Mouse (Mus musculus) kidney, adult 2 months (tissue): ENCODE measurements at regions not wholly inside any gene's neighbourhood (a gene's known extent, or its start where the extent isn't known, plus 50 kb on each side); places are given as distances from the start of the nearest gene placed in this dataset.

Experiments
- DNase-seq: peaks from one replicate; pipeline ENCODE4 v3.0.0; 2021
- H3K27ac ChIP-seq: fragments of 200-500 bp; 2 replicates; pipeline ENCODE4 v1.5.1; 2012; ENCODE audit warnings: low read depth, low read length, control low read depth, inconsistent platforms; ENCODE audit not compliant: insufficient read depth
- H3K27me3 ChIP-seq: fragments of 200-500 bp; replicated peaks from 2 replicates; pipeline ENCODE4 v1.6.1; 2012; ENCODE audit warnings: mild to moderate bottlenecking, moderate library complexity, low read length, inconsistent platforms; ENCODE audit not compliant: control insufficient read depth, insufficient read depth
- H3K36me3 ChIP-seq: fragments of 200-500 bp; 2 replicates; pipeline ENCODE4 v1.6.1; 2012; ENCODE audit warnings: mild to moderate bottlenecking, moderate library complexity, low read length, inconsistent platforms; ENCODE audit not compliant: control insufficient read depth, insufficient read depth
- H3K4me1 ChIP-seq: fragments of 200-500 bp; 2 replicates; pipeline ENCODE4 v1.6.1; 2011; ENCODE audit warnings: low read length; ENCODE audit not compliant: control insufficient read depth, insufficient read depth
- H3K4me3 ChIP-seq: fragments of 200-500 bp; 2 replicates; pipeline ENCODE4 v1.5.1; 2011; ENCODE audit warnings: mild to moderate bottlenecking, low read depth, low read length, control low read depth; ENCODE audit not compliant: insufficient read depth
- CTCF ChIP-seq: fragments of 200-500 bp; conservative IDR thresholded peaks from 2 replicates; pipeline ENCODE4 v1.5.1; 2011; ENCODE audit warnings: low read depth, mild to moderate bottlenecking, control low read depth, low read length, moderate library complexity, mixed read lengths; ENCODE audit not compliant: insufficient read depth, insufficient read length
- POLR2A ChIP-seq: fragments of 200-500 bp; IDR thresholded peaks from one replicate; pipeline ENCODE4 v1.6.1; 2011; ENCODE audit warnings: low read depth, low read length, control low read depth
- WGBS: fragments of 180-500 bp; shearing (Covaris S2); methylation state at CpG from one replicate; pipeline ENCODE4 v1.1.7; 2018; 5-methylcytosine and 5-hydroxymethylcytosine counted together

GRCm38 (mm10) chr15:96929788-96930187 is 126.0 kb downstream of the Slc38a4 start:
- H3K4me3 ChIP-seq, result no peak overlapping the region
- WGBS, result 81% methylated on average over 4 of the region's 4 CpGs
- H3K36me3 ChIP-seq, result no peaks in the 10 kb centered on the region
- H3K27ac ChIP-seq, result no peak overlapping the region
- TF ChIP-seq CTCF (no peak), POLR2A (no peak)
- no peaks in the 10 kb centered on the region for H3K27me3 ChIP-seq
- no peak for DNase-seq
- no peaks in the 10 kb centered on the region for H3K4me1 ChIP-seq

DNA sequence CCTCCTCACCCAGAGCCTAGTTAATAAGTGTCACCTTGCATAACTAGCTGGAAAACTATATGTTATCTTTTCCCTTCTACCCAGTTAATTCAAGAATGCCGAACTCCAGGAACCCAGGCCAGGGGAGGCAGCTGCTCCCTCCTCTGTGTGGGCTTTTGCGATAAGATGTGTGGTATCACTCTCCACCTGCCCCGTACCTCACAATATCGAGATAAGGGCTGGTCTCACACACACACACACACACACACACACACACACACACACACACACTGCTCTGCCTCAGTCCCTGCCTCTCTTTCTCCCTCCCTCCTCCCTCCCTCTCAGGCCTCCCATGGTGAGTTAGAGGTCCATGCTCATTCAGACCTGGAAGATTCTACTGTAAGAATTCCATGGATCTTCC is 127.1 kb downstream of the Slc38a4 start:
- no peaks in the 10 kb centered on the region for H3K4me1 ChIP-seq
- DNase-seq, result no peak
- H3K36me3 ChIP-seq, result no peaks in the 10 kb centered on the region
- H3K27me3 ChIP-seq, result no peaks in the 10 kb centered on the region
- WGBS, result 68% methylated on average over 4 of the region's 4 CpGs
- no peak overlapping the region for H3K4me3 ChIP-seq
- no peak overlapping the region for H3K27ac ChIP-seq
- TF ChIP-seq CTCF (no peak), POLR2A (no peak)

- no peak for DNase-seq
- TF ChIP-seq POLR2A (no peak), CTCF (no peak)
- Histone ChIP-seq H3K4me1 (no peaks in the 10 kb centered on the region), H3K27me3 (no peaks in the 10 kb centered on the region), H3K4me3 (no peak overlapping the region), H3K27ac (no peak overlapping the region), H3K36me3 (no peaks in the 10 kb centered on the region)
- 93% methylated on average over 4 of the region's 4 CpGs for WGBS
Measured at GRCm38 (mm10) chr15:96927674-96928073, 128.1 kb downstream of the Slc38a4 start.

- H3K27me3 ChIP-seq, result no peaks in the 10 kb centered on the region
- H3K36me3 ChIP-seq, result no peaks in the 10 kb centered on the region
- H3K4me1 ChIP-seq, result no peaks in the 10 kb centered on the region
- TF ChIP-seq POLR2A (no peak), CTCF (no peak)
- no peak overlapping the region for H3K4me3 ChIP-seq
- H3K27ac ChIP-seq, result no peak overlapping the region
- WGBS, result 14% methylated on average over 1 of the region's 1 CpGs
- no peak for DNase-seq
Measured at GRCm38 (mm10) chr15:96926660-96927059, 129.1 kb downstream of the Slc38a4 start.

- no peak for DNase-seq
- no peaks in the 10 kb centered on the region for H3K4me1 ChIP-seq
- 88% methylated on average over 7 of the region's 7 CpGs for whole genome bisulfite sequencing
- no peak overlapping the region for H3K27ac ChIP-seq
- H3K27me3 ChIP-seq, result no peaks in the 10 kb centered on the region
- TF ChIP-seq CTCF, result no peak
- H3K4me3 ChIP-seq, result no peak overlapping the region
- no peaks in the 10 kb centered on the region for H3K36me3 ChIP-seq
Measured at GRCm38 (mm10) chr15:96916586-96916985, 139.2 kb downstream of the Slc38a4 start.

DNA sequence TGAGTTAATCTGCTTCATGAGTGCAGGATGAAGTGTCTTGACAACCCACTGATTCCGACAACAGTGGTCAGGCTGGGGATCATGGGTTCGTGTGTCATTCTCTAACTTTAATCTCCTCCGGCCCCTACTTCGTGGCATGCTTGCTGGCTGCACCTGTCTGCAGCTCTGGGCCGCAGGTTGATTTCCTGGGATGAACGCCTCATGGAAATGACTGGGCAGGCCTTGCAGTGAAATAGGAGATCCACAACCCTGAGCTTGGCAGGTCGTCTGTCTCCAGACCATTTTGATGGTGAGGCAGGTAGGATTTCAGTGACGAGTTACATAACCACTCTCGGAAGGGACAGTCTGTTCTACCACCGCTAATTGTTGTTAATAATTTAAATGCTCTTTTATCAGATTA is 140.2 kb downstream of the Slc38a4 start:
- no peaks in the 10 kb centered on the region for H3K27me3 ChIP-seq
- H3K36me3 ChIP-seq, result no peaks in the 10 kb centered on the region
- TF ChIP-seq CTCF (no peak), POLR2A (no peak)
- H3K27ac ChIP-seq, result no peak overlapping the region
- 56% methylated on average over 10 of the region's 10 CpGs for WGBS
- DNase-seq, result no peak
- no peaks in the 10 kb centered on the region for H3K4me1 ChIP-seq
- no peak overlapping the region for H3K4me3 ChIP-seq

DNA sequence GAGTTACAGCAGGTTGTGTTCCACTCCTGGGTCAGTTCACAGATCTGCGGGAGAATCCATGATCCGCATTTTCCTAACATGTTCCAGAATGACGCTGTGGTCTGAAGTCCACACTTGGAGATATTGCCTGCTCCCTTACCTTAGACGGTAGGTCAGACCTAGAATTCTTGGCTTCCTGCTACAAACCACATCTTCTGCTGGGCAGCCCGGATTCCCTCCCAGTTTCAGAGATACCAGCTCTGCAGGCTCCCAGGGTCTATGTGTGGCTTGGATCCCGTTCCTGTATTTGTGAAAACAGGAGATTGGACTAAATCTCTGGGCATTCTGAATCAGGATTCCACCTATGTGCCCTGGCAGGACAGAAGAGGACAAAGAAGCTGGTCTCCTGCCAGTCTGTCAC is 140.8 kb downstream of the Slc38a4 start:
- H3K36me3 ChIP-seq, result no peaks in the 10 kb centered on the region
- WGBS, result 89% methylated on average over 6 of the region's 6 CpGs
- H3K4me3 ChIP-seq, result no peak overlapping the region
- H3K27ac ChIP-seq, result no peak overlapping the region
- no peak for DNase-seq
- no peaks in the 10 kb centered on the region for H3K4me1 ChIP-seq
- H3K27me3 ChIP-seq, result no peaks in the 10 kb centered on the region
- TF ChIP-seq CTCF (no peak), POLR2A (no peak)

GRCm38 (mm10) chr15:96905520-96905919 is 150.2 kb downstream of the Slc38a4 start:
- no peaks in the 10 kb centered on the region for H3K27me3 ChIP-seq
- no peaks in the 10 kb centered on the region for H3K4me1 ChIP-seq
- TF ChIP-seq CTCF, result no peak
- no peak for TF ChIP-seq POLR2A
- no peak overlapping the region for H3K4me3 ChIP-seq
- no peak overlapping the region for H3K27ac ChIP-seq
- DNase-seq, result no peak
- 93% methylated on average over 4 of the region's 4 CpGs for WGBS
- H3K36me3 ChIP-seq, result no peaks in the 10 kb centered on the region
